Mouse (Mus musculus) left cerebral cortex, adult 8-10 months (tissue): ENCODE measurements around the gene Ifitm1. TPM values are rescaled to one million over a fixed set of nuclear protein-coding genes. Genes with fewer than 3 reads are reported as not detected.
"Not testable (repeated sequence)": the region's sequence is repeated elsewhere in the genome, so short reads cannot be mapped to it uniquely, and the experiment has no call there.

Experiments used
- DNase-seq, 2 experiments: peaks; one replicate each; pipeline ENCODE4 v3.0.0; 2022; ENCODE audit warnings: low spot score in 2 of 2
- total RNA-seq, 4 experiments: library from RNA; stranded (reverse); gene quantifications; 2 replicates each; pipeline ENCODE4 v1.2.4; 2022

The Ifitm1 gene
- total RNA-seq, 4 experiments from 2014 or later, result 3.6 to 7.4 (median 5.0) TPM

GRCm38 (mm10) chr7:140949824-140950530, 17.0 kb upstream of the Ifitm1 start, which contains the start of gene Ifitm5:
TSS of gene Ifitm5 (minus strand) at chr7:140950291.
- no peak for DNase-seq

- no peak for DNase-seq
These were observed 16.0 kb upstream of the Ifitm1 start for GRCm38 (mm10) chr7:140951051-140951450.

- no peak for DNase-seq
These were observed 15.3 kb upstream of the Ifitm1 start for GRCm38 (mm10) chr7:140951765-140952164.

GRCm38 (mm10) chr7:140952441-140952840, 14.6 kb upstream of the Ifitm1 start:
- DNase-seq, result no peak

GRCm38 (mm10) chr7:140953133-140953532, 13.9 kb upstream of the Ifitm1 start:
- no peak for DNase-seq

GRCm38 (mm10) chr7:140953800-140954732, 13.0 kb upstream of the Ifitm1 start:
- no peak for DNase-seq

GRCm38 (mm10) chr7:140954733-140955071, 12.3 kb upstream of the Ifitm1 start:
- DNase-seq, result no peak

GRCm38 (mm10) chr7:140955342-140955741, 11.7 kb upstream of the Ifitm1 start:
- DNase-seq, result no peak

- DNase-seq, result peak in 1 of 2 experiments; percentile 46
These were observed 11.1 kb upstream of the Ifitm1 start, which contains the start of the genes Gm45717 and Ifitm2 for GRCm38 (mm10) chr7:140955758-140956555. TSS of gene Gm45717 (minus strand) at chr7:140955937. TSS of gene Ifitm2 (minus strand) at chr7:140955987.

- DNase-seq, result no peak
These were observed 10.5 kb upstream of the Ifitm1 start for GRCm38 (mm10) chr7:140956556-140956869.

- no peak for DNase-seq
These were observed 7.7 kb upstream of the Ifitm1 start for GRCm38 (mm10) chr7:140959181-140959901.

GRCm38 (mm10) chr7:140960026-140960425, 7.0 kb upstream of the Ifitm1 start:
- DNase-seq, result no peak

- no peak for DNase-seq
These were observed 5.6 kb upstream of the Ifitm1 start for GRCm38 (mm10) chr7:140961416-140961815.

- no peak for DNase-seq
These were observed 4.3 kb upstream of the Ifitm1 start for GRCm38 (mm10) chr7:140962733-140963132.

- no peak for DNase-seq
These were observed 1.0 kb downstream of the Ifitm1 start for GRCm38 (mm10) chr7:140967862-140968591.

GRCm38 (mm10) chr7:140968710-140969109, 1.7 kb downstream of the Ifitm1 start:
- DNase-seq, result not testable (repeated sequence)

- no peak for DNase-seq
These were observed 3.9 kb downstream of the Ifitm1 start for GRCm38 (mm10) chr7:140970931-140971330.

- DNase-seq, result no peak
These were observed 4.6 kb downstream of the Ifitm1 start for GRCm38 (mm10) chr7:140971479-140972171.

- DNase-seq, result peak in 1 of 2 experiments; percentile 22
These were observed 6.6 kb downstream of the Ifitm1 start for GRCm38 (mm10) chr7:140973396-140974165.
